Mouse (Mus musculus): ENCODE measurements at regions not wholly inside any gene's neighbourhood (a gene's known extent, or its start where the extent isn't known, plus 50 kb on each side); places are given as distances from the start of the nearest gene placed in this dataset.

- TF ChIP-seq POLR2A (IDR thresholded peaks at IDR 0.05; ENCODE audit: borderline replicate concordance, extremely low read depth, low read depth, low read length): no peak
- TF ChIP-seq CTCF (IDR thresholded peaks at IDR 0.05; ENCODE audit: insufficient read depth, low read length): no peak
These were observed 879.9 kb downstream of the 5730522E02Rik start for GRCm38 (mm10) chr11:25330696-25331095.
